Mouse (Mus musculus) adrenal gland, postnatal 10 days (tissue): ENCODE results near the gene Cept1. TPM values are rescaled to one million over a fixed set of nuclear protein-coding genes. Genes with fewer than 3 reads are reported as not detected.
"Not testable (repeated sequence)": the region's sequence is repeated elsewhere in the genome, so short reads cannot be mapped to it uniquely, and the experiment has no call there.

ENCODE experiments used
- DNase-seq: peaks from one replicate; pipeline ENCODE4 v3.0.0; 2021; ENCODE audit warnings: mixed read lengths
- long read RNA-seq, 2 experiments: library from polyadenylated mRNA; stranded (forward); transcript quantifications; one replicate each; pipeline ENCODE4 v2.0.0; 2021
- total RNA-seq, 2 experiments: library from RNA; stranded (reverse); gene quantifications; 2 replicates each; pipeline ENCODE4 v1.2.3; 2021

Cept1 gene
- total RNA-seq, result 10 to 100 TPM; 37.7 to 38.8 TPM
- long read RNA-seq, experiment 1, transcript Cept1-202 (9 exons, 2,814 nt), result major isoform, 25 of 59 reads
- long read RNA-seq, experiment 1, transcript Cept1-201 (9 exons, 2,020 nt), result minor isoform, 14 of 59 reads
- long read RNA-seq, experiment 1, partial matches to known transcripts, result 2 of 59 reads
- long read RNA-seq, experiment 1, other reads (novel, unspliced or antisense), result 18 of 59 reads
- long read RNA-seq, experiment 2, transcript Cept1-202 (9 exons, 2,814 nt), result major isoform, 12 of 20 reads
- long read RNA-seq, experiment 2, partial matches to known transcripts, result 1 of 20 reads
- long read RNA-seq, experiment 2, other reads (novel, unspliced or antisense), result 5 of 20 reads

DNA sequence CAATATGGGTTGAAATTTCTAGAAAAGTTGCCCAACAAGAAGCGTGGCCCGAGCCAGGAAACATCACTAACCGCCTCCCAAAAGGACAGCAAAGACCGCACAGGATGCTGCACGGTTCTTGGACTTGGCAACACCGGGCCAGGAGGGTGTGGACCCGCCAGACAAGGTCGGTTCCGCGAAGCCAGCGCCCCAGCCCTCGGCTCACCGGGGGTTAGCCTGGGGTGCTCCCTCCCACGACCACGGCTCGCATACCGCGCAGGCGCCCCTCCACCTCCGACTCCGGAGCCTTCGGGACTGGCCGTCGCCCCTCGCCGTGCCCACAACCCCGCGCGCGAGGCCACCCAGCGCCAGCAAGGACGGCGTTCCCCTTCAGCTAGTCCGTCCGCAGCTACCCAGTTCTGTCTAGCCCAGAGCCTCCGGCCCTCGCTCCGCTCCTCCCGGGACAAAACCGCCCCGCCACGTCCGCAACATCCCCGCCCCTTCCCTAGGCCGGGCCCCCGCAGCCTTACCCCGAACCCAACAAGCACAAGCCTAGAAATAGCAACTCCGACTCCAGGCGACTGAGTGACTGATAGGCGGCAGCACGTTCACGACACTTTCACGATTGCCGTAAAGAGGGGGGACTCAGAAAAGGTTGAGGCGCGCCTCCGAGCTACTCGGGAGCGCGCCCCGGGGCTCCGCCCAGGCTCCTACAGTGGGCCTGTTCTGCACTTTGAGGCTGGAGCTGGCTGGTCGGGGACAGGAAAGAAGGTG lies at the start of gene Cept1, which contains the start of gene Dram2:
Gene Cept1 (minus strand): TSS at position 632 of the 753 bp plus-strand sequence.
Gene Dram2 (plus strand): TSS at position 628 of the 753 bp plus-strand sequence.
- peak; percentile 93 for DNase-seq

DNA sequence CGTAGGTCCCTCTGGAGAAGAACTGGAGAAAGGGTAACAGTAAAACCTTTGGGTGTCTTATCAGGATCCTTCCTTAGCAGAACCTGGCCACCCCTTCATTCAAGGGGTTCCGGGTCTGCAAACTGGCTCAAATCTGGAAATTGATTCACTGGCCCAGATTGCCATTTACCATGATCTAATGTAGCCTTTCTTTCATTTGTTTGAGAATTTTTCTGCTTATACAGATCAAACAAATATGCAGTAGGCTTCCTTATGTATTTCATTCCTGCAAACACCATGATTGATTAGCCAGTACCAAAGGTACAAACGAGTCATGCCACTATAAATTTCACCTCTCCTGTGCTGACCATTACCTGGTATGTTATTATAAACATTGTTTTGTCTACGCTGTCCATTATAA lies 46.0 kb upstream of the Cept1 start:
- not testable (repeated sequence) for DNase-seq

DNA sequence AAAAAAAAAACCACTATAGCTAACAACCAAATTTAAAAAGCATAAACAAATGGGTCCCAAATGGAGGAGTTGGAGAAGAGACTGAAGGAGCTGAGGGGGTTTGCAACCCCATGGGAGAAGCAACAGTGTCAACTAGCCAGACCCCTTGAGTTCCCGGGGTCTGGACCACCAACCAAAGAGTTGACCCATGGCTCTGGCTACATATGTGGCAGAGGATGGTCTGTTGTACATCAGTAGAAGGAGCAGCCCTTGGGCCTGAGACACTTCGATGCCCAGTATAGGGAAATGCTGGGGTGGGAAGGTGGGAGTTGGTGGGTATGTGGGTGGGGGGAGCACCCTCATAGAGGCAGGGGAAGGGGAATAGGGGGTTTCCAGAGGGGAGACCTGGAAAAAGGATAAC lies 31.7 kb upstream of the Cept1 start:
- DNase-seq, result no peak

DNA sequence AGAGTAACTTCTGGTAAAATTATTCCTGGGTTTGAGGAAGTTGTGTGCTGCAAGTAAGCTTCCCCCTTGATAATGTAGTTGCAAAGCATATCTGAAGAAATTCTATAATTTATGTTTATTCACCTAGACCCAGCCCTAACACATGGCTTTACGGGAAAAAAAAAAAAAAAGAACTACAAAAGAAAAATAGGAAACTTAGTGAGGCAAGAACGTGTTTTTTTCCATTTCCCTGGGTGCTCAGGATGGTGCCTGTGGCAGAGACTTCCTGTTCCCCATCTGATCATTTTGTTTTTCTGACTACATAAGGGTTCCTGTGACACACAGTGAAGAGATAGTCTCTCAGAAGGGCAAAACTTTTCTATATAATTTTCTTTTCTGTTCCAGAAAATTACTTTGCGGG lies 25.6 kb upstream of the Cept1 start:
- DNase-seq, result no peak

DNA sequence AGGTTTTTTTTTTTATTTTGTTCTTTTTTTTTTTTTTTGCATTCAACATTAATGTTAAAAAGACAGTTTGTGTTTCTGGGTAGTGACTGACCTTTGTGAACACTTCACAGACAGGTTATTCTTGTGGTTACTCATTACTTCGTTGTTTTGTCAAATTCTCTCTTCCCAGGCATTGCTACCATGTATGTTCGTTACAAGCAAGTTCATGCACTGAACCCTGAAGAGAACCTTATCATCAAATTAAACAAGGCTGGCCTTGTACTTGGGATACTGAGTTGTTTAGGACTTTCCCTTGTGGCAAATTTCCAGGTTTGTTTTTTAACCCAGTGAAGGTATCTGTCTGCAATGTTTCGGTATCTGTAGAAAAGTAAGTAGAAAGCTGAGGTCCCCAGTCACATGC lies 18.3 kb upstream of the Cept1 start:
- DNase-seq, result no peak

DNA sequence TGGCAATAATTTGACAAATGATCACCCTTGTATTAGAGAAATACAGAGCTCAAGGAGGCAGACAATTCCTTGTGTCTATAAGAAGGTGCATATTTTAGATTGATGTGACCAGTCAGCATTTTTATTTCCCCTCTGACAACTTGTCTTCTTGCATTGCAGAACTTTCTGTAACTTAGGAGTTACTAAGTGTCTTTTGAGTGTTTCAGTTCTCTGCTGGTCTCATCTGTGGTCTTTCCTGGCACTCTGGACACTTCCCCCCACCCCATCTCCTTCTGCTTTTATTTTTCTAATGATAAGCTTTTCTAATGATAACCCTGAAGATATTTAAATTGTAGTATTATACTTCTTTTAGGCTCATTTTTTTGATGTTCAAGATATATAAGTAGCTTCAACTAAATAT lies 10.7 kb upstream of the Cept1 start:
- DNase-seq, result no peak

DNA sequence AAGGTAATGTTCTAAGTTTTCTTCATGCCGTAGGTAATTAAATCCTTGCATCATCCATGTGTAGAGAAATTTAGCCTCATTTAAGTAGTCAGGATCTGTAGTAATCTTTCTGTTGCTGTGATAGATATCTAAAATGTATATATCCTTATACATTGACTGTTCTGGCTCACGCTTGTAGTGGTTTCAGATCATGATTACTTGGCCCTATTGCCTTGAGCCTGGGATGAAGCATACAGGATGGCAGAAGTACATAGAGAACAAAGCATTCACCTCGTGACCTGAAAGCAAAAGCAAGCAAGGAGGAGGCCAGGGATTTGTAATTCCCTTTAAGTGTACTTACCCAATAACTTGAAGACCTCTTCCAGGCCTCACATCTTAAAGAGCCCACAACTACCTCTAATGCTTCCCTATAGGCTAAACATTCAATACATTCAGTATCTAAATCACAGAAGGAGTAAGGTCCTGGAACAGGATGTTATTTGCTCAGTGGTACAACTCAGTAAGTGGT lies 8.2 kb upstream of the Cept1 start:
- no peak for DNase-seq

DNA sequence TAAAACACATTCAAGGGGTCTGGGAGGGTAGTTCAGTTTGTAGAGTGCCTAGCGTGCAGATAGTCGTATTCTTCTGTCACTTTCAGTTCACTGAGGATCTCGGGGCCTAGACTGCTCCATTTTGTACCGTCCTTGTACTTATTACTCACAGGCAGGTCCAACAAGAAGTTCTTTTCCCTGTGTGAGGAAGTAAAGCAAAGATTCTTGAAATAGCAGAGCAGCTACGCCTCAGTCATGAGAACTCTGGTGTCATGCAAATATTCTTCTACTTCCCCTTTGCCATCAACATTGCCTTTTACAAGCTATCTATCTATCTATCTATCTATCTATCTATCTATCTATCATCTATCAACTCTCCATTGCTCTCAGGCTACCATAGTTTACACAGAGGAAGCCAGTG lies 5.8 kb upstream of the Cept1 start:
- no peak for DNase-seq

DNA sequence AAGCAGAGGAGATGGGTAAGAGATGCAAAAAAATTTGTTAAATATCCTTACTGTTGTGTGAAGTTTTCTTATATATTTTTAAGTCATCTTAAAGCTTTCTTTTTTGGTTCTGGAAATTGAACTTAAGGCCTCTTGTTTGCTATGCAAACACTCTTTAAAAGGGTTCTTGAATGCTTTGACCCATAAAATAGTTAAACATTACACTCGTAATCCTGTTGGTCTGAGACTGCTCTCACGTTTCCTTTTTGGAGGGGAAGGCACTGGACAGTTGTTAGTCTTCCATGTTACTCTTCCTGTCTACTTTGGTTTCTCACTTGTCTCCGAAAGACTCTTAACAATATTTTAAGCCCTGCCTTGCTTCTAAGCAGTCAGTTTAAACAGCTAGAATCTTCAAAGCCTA lies 1.4 kb upstream of the Cept1 start:
- DNase-seq, result no peak

DNA sequence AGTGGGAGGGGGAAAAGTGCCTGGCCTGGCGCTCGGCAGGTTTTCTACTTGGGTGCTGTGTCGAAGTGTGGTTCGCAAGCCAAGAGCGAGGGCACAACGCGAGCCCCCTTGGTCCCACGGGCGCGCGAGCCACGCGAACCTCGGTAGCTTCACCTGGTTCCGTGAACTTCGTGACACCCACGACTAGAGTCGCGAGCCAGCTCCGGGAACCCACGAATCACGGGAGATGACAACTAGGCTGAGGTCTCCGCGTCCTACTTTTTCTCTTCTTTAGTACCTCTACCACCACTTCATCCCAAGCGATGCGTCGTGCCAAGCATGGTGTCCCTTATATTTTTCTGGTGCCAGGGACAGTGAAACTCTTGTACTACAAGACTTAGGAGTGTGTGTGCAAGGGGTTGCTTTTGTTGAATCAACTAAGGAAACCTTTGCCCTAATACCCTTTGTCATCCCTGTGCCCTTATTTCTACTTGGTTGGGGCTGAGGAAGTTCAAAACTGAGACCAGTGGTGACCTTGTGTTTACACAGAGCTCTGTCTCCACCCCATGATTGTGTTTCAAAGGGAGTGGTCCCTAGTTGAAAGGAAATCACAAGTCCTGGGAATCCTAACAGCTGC lies 430 bp upstream of the Cept1 start:
- DNase-seq, result peak; percentile 53

DNA sequence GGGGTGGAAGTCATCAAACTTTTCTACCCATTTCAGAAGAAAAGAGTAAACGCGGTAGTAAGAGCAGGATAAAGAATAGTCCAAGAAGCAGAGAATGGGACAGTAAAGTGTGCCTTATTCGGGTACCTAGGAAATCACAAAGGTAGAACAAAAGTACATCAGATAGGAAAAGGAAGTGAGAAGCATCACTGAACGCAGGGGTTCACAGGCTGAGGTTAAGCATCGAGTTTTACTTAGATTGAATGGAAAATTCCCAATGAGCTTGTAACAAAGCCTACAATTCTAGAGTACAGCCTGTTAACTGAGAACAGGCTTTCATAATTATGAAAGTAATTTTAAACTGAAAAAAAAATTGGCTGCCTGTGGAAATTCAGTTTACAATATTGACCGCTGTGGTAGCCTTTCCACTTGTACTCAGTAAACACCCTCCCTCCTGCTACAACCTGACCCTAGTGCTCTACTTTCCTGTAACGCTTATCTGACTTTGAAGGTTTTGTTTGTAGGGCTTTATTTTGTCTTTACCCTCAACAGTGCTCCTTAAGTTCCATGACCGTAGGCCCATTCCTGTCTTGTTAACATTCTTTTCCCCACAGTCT lies 2.8 kb downstream of the Cept1 start:
- DNase-seq, result no peak

DNA sequence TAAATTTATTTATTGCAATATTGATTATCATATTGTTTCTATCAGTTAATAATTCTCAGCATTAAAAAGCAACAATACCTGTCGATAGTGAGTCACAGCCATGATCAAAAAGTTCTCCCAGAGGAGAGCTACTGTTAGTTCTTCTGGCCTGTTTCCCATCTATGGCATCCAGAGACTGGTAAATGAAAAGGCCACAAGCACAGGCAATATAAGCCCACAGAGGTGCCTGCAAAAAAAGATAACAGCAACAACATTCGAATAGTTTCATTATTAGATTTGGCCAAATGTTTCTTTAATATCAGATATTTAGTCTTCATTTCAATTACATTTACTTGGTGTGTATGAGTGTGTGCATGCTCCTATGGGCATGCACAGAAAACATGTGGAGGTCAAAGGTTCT lies 14.3 kb downstream of the Cept1 start:
- DNase-seq, result no peak

DNA sequence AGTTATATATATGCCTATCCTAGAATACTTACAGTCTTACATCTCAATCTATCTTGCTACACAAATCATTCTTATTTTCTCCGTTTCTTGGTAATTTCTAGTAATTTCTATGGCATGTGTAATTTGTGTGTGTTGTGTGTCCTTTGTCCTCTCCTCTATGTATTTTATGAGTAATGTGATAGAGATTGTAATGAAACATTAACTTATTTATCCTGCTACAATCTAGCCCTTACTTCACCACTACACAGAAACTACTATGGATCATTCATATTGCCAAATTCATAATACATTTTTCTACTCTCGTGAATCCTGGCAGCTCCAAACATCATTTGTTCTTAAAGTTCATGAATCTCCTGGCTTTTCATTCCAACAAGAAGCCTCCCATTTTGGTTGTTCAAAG lies 19.6 kb downstream of the Cept1 start:
- DNase-seq, result no peak

DNA sequence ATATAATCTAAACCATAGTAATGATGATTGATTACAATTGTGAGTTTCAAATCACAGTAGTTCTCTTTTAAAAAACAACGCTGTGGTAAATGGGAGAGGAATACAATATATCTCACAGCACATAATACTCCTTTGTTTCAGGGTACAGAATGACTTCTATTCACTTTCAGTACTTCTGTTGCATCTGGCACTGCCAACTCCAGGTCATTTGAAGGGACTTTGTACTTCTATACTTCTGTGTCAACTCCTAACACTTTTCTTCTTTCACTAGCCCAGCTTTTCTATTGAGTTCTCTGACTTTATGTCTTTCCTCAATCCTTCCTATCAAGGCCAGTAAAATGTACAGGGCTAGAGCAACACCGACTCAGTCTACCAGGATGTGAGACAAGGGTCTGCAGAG lies 21.2 kb downstream of the Cept1 start:
- DNase-seq, result no peak

DNA sequence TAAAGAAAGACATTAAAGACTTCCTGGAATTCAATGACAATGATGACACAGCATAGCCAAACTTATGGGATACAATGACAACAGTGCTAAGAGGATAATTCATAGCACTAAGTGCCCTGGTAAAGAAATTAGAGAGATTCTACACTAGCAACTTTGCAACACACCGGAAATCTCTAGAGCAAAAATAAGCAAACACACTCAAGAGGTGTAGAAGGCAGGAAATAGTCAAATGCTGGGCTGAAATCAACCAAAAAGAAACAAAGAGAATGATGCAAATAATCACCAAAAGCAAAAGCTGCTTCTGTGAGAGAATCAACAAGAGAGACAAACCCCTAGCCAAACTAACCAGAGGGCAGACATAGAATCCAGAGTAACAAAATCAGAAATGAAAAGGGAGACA lies 24.9 kb downstream of the Cept1 start:
- DNase-seq, result no peak

DNA sequence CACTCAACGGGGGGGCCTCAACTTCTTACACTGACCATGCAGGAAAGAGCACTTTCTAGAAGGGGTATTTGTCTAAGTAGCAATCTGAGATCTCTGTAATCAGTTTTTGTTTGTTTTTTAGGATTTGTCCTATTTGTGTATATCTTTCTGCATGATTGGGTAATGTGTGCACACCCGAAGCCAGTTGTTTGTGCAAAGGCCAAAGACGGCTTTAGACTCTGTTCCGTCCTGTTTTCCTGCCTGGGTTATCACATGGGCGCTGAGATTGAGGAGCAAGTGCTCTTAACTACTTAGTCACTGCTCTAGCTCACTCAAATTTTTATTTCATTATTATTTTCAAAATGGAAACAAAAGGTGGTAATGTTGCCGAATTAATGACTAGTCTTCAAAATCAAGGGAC lies 32.6 kb downstream of the Cept1 start:
- DNase-seq, result no peak

DNA sequence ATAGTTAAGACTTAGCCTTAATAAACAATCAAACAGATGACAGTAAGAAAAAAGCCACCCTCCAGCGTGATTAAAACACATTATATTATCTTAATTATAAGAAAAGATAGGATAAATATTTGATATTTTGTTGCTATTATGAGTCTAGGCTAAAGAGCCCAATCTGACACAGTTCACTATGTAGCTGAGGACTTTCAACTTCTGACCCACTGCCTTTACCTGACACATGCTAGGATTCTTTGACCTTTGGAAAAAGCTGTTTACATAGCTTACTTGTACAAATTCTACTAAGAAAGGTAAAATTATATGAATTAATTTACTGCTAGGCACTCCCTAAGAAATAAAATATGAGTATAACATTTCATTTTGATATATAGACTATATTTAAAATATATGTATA lies 36.9 kb downstream of the Cept1 start:
- DNase-seq, result no peak

DNA sequence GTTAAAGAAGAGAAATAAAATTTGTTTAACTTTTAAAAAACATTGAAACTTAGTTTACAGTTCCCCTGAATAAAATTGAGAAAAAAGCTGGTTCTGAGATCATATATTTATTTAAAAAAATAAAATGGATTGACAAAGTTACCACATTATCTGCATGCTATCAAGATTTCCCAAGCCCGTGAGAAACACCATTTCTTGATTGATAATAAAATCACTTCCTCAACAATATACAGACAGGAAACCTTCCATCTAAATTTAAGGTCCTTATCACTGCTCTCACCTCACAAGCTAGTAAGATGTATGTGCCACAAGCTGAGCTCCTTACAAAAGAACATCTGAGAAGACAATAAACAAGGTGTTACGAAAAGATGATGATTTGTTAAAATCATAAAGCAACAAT lies 44.7 kb downstream of the Cept1 start:
- DNase-seq, result no peak

DNA sequence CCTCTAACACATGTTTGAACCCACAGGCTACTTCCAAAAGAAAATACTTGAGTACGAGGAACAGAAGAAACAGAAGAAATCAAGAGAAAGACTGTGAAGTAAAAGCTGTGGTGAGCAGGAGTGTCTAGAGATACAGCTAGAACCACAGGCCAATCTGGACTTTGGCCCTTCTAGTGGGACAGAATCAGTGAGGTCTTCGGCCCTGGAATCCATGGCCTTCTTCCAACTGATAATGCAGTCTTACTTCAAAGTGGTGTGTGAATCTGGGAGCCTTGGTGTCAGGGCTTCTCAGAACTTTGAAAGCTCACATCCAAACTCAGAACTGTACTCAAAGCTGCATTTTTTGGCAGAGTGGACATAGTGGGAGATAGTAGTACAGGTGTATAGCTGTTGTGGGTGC lies 47.1 kb downstream of the Cept1 start:
- DNase-seq, result no peak

DNA sequence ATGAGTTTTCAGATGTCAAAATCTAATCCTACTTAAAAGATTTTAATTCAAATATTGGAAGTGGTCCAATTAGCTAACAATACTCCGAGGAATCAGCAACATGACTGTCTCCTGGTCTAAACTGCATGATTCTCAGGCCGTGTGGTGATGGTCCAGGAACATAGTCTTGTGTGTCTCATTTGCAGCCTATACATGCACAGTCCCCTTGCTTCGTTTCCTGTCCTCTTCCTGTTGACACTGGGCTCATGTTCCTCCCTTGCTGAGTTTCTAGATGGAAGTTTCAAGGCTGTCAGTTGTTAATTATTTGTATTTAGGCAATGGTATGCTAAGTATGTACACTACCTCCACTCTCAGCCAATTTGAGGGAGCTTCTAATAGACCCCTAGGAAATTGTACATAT lies 50.6 kb downstream of the Cept1 start:
- no peak for DNase-seq

DNA sequence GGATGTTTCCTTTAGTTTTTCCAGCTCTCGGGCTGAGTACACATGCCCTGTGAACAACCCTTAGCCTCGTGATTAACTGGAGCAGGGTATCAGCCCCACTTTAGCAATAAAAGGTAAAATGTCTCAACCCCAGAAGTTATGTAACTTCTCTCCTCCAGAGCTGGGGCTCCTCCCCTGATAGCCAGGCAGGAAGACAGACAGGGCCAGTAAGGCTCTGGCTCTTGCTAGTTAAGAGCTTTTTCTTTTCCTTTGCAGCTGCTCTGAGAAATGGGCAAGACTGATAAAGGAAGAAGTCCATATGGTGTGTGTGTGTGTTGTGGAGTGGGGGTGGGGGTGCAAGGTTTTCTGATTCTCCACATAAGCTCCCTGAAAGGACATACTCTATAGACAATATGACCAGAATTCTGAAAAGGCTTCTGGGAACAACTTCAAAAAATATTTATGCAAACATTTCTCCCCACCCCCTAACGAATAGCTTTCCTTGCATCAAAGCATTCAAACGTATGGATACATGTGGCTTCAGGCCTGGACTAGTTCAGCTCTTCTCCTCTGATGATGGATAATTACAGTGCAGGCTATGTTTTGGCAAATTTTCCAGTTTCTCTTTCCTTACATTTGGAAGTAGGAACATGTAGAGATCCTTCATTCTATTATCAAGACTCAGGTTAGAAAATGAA lies 51.4 kb downstream of the Cept1 start:
- no peak for DNase-seq

DNA sequence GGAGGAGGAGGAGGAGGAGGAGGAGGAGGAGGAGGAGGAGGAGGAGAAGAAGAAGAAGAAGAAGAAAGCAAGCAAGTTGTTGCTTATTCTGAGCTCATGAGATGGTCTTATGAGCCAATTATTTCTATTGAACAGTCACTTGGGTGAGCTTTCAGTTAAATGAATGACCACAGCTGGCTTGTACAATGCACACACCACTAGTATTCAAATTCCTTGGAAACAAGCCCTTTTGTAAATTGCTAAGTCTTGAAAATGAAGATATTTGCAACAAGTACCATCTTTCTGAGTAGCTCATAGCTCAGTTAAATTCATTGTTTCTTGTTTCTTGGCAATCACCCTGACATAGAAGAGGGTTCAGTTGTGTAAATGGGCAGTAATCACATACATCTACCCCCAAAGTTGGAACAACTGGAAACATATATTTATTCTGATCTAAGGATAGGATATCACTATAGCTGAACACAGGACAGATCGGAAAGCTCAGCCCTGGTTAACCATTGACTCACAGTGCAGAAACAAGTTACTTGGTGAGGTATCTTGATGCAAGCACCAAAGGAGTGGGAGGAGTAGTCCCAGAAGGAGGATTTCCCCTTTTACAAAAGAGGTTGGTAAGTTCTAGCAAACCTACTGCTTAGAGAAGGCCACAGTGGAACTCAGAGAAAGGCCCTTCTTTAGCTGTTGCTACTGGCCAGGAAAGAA lies 52.1 kb downstream of the Cept1 start:
- DNase-seq, result no peak
